Mouse (Mus musculus) frontal cortex, postnatal 10 days (tissue): Measurements from ENCODE around the gene Fxr2.
"Not testable (repeated sequence)": the region's sequence is repeated elsewhere in the genome, so short reads cannot be mapped to it uniquely, and the experiment has no call there.

Source experiments
- DNase-seq, 2 experiments: peaks; one replicate each; pipeline ENCODE4 v3.0.0; 2022; ENCODE audit warnings: low spot score in 2 of 2, mixed read lengths in 1 of 2

The Fxr2 gene

GRCm38 (mm10) chr11:69610899-69611298, 21.9 kb upstream of the Fxr2 start:
- DNase-seq: peak in 1 of 2 experiments; percentile 48

GRCm38 (mm10) chr11:69613553-69614256, 19.1 kb upstream of the Fxr2 start:
- DNase-seq: peak; percentile 61 to 79

- not testable (repeated sequence) for DNase-seq
These were observed 18.6 kb upstream of the Fxr2 start for GRCm38 (mm10) chr11:69614257-69614588.

GRCm38 (mm10) chr11:69616781-69617180, 16.0 kb upstream of the Fxr2 start:
- DNase-seq: no peak

- DNase-seq: no peak
These were observed 15.0 kb upstream of the Fxr2 start, which contains the start of gene Shbg for GRCm38 (mm10) chr11:69617805-69618204. Gene Shbg, minus strand, starts transcription at chr11:69617905.

- no peak for DNase-seq
These were observed 12.3 kb upstream of the Fxr2 start for GRCm38 (mm10) chr11:69620394-69621081.

- DNase-seq: peak in 1 of 2 experiments; percentile 52
These were observed 11.1 kb upstream of the Fxr2 start, which contains the start of gene Sat2 for GRCm38 (mm10) chr11:69621571-69622268. Gene Sat2, plus strand, starts transcription at chr11:69622024.

GRCm38 (mm10) chr11:69622406-69622805, 10.4 kb upstream of the Fxr2 start:
- no peak for DNase-seq

- no peak for DNase-seq
These were observed 9.8 kb upstream of the Fxr2 start for GRCm38 (mm10) chr11:69623006-69623405.

- not testable (repeated sequence) for DNase-seq
These were observed 8.5 kb upstream of the Fxr2 start for GRCm38 (mm10) chr11:69624339-69624738.

- DNase-seq: peak in 1 of 2 experiments; percentile 62
These were observed 4.5 kb upstream of the Fxr2 start for GRCm38 (mm10) chr11:69628286-69628685.

- DNase-seq: no peak
These were observed 3.0 kb upstream of the Fxr2 start for GRCm38 (mm10) chr11:69629802-69630201.

GRCm38 (mm10) chr11:69633128-69633866, 507 bp downstream of the Fxr2 start:
- peak in 1 of 2 experiments; percentile 57 for DNase-seq

GRCm38 (mm10) chr11:69635471-69635870, 2.7 kb downstream of the Fxr2 start:
- DNase-seq: no peak

GRCm38 (mm10) chr11:69645860-69646259, 13.1 kb downstream of the Fxr2 start:
- no peak for DNase-seq

- DNase-seq: no peak
These were observed 20.6 kb downstream of the Fxr2 start for GRCm38 (mm10) chr11:69653399-69653798.

- DNase-seq: no peak
These were observed 22.0 kb downstream of the Fxr2 start for GRCm38 (mm10) chr11:69654760-69655159.

- peak; percentile 48 to 68 for DNase-seq
These were observed 22.7 kb downstream of the Fxr2 start, which contains the start of gene Sox15 for GRCm38 (mm10) chr11:69655264-69656064. Gene Sox15, plus strand, starts transcription at chr11:69655314.

- DNase-seq: no peak
These were observed 23.3 kb downstream of the Fxr2 start for GRCm38 (mm10) chr11:69656065-69656455.

GRCm38 (mm10) chr11:69656617-69657461, 24.0 kb downstream of the Fxr2 start:
- no peak for DNase-seq
